Mouse (Mus musculus) cerebellum, postnatal 36 days (tissue): Measurements from ENCODE around the gene Plscr4.

Source experiments
- DNase-seq, 2 experiments: peaks; one replicate each; pipeline ENCODE4 v3.0.0; 2021 to 2022; ENCODE audit warnings: mixed read lengths in 2 of 2

Gene Plscr4

GRCm38 (mm10) chr9:92517036-92517435 is 59.9 kb downstream of the Plscr4 start:
- no peak for DNase-seq

GRCm38 (mm10) chr9:92520751-92521150 is 63.6 kb downstream of the Plscr4 start:
- no peak for DNase-seq

- DNase-seq, result no peak
These were observed 67.3 kb downstream of the Plscr4 start for GRCm38 (mm10) chr9:92524506-92524905.

GRCm38 (mm10) chr9:92530055-92530454 is 72.9 kb downstream of the Plscr4 start:
- no peak for DNase-seq

- no peak for DNase-seq
These were observed 80.6 kb downstream of the Plscr4 start for GRCm38 (mm10) chr9:92537735-92538134.

GRCm38 (mm10) chr9:92538216-92538615 is 81.0 kb downstream of the Plscr4 start:
- no peak for DNase-seq
